Mouse (Mus musculus): ENCODE results near the gene Dusp10. TPM values are rescaled to one million over a fixed set of nuclear protein-coding genes. Genes with fewer than 3 reads are reported as not detected.

The Dusp10 gene
- total and polyA plus RNA-seq, 3 experiments = 5.0 to 14.1 (median 7.9) TPM

GRCm38 (mm10) chr1:184023971-184024370, 10.9 kb downstream of the Dusp10 start:
- WGBS = 63% methylated on average over 2 of the region's 2 CpGs

GRCm38 (mm10) chr1:184024631-184025030, 11.5 kb downstream of the Dusp10 start:
- no peak for DNase-seq
- Histone ChIP-seq H3K36me3 (ENCODE audit: control insufficient read depth, insufficient read depth, low read length) (no peaks in the 10 kb centered on the region), H3K9ac (ENCODE audit: low read depth, low read length) (no peak overlapping the region), H3K27ac (no peak overlapping the region), H3K4me1 (ENCODE audit: control insufficient read depth, insufficient read depth, low read length) (no peaks in the 10 kb centered on the region), H3K79me2 (replicated peaks; ENCODE audit: control insufficient read depth, insufficient read depth, low read length) (no peaks in the 10 kb centered on the region), H3K27me3 (ENCODE audit: control insufficient read depth, insufficient read depth, low read length) (no peaks in the 10 kb centered on the region), H3K4me3 (no peak overlapping the region)
- 97% methylated on average over 2 of the region's 2 CpGs for WGBS
- intact Hi-C loops (cut with DNase I) = no loop called here
- TF ChIP-seq CTCF (IDR thresholded peaks at IDR 0.05) (no peak), EP300 (IDR thresholded peaks at IDR 0.05; ENCODE audit: insufficient read depth, low read depth, low read length) (no peak), POLR2A (IDR thresholded peaks at IDR 0.05; ENCODE audit: insufficient read depth, low read depth, low read length) (no peak)

More at GRCm38 (mm10) chr1:184023971-184024370, 10.9 kb downstream of the Dusp10 start:
- Histone ChIP-seq H3K4me1 (ENCODE audit: control insufficient read depth, insufficient read depth, low read length) (no peaks in the 10 kb centered on the region), H3K4me3 (no peak overlapping the region), H3K27ac (no peak overlapping the region), H3K79me2 (replicated peaks; ENCODE audit: control insufficient read depth, insufficient read depth, low read length) (no peaks in the 10 kb centered on the region), H3K27me3 (ENCODE audit: control insufficient read depth, insufficient read depth, low read length) (no peaks in the 10 kb centered on the region), H3K36me3 (ENCODE audit: control insufficient read depth, insufficient read depth, low read length) (no peaks in the 10 kb centered on the region), H3K9ac (ENCODE audit: low read depth, low read length) (no peak overlapping the region)
- TF ChIP-seq EP300 (IDR thresholded peaks at IDR 0.05; ENCODE audit: insufficient read depth, low read depth, low read length) (no peak), POLR2A (IDR thresholded peaks at IDR 0.05; ENCODE audit: insufficient read depth, low read depth, low read length) (no peak), CTCF (IDR thresholded peaks at IDR 0.05) (no peak)
- intact Hi-C loops (cut with DNase I) = no loop called here
- DNase-seq = no peak

- intact Hi-C loops (cut with DNase I) = no loop called here
- 72% methylated on average over 5 of the region's 5 CpGs for WGBS
- Histone ChIP-seq H3K4me3 (no peak overlapping the region), H3K36me3 (ENCODE audit: control insufficient read depth, insufficient read depth, low read length) (no peaks in the 10 kb centered on the region), H3K79me2 (replicated peaks; ENCODE audit: control insufficient read depth, insufficient read depth, low read length) (no peaks in the 10 kb centered on the region), H3K4me1 (ENCODE audit: control insufficient read depth, insufficient read depth, low read length) (no peaks in the 10 kb centered on the region), H3K27me3 (ENCODE audit: control insufficient read depth, insufficient read depth, low read length) (no peaks in the 10 kb centered on the region), H3K9ac (ENCODE audit: low read depth, low read length) (no peak overlapping the region), H3K27ac (no peak overlapping the region)
- TF ChIP-seq POLR2A (IDR thresholded peaks at IDR 0.05; ENCODE audit: insufficient read depth, low read depth, low read length) (no peak), CTCF (IDR thresholded peaks at IDR 0.05) (no peak), EP300 (IDR thresholded peaks at IDR 0.05; ENCODE audit: insufficient read depth, low read depth, low read length) (no peak)
- DNase-seq = no peak
Measured at GRCm38 (mm10) chr1:184025079-184025478, 12.0 kb downstream of the Dusp10 start.

- Histone ChIP-seq H3K9ac (ENCODE audit: low read depth, low read length) (no peak overlapping the region), H3K36me3 (ENCODE audit: control insufficient read depth, insufficient read depth, low read length) (no peaks in the 10 kb centered on the region), H3K4me1 (ENCODE audit: control insufficient read depth, insufficient read depth, low read length) (no peaks in the 10 kb centered on the region), H3K79me2 (replicated peaks; ENCODE audit: control insufficient read depth, insufficient read depth, low read length) (no peaks in the 10 kb centered on the region), H3K27ac (no peak overlapping the region), H3K27me3 (ENCODE audit: control insufficient read depth, insufficient read depth, low read length) (no peaks in the 10 kb centered on the region), H3K4me3 (no peak overlapping the region)
- no peak for TF ChIP-seq EP300 (IDR thresholded peaks at IDR 0.05; ENCODE audit: insufficient read depth, low read depth, low read length)
- TF ChIP-seq POLR2A (IDR thresholded peaks at IDR 0.05; ENCODE audit: insufficient read depth, low read depth, low read length) = no peak
- TF ChIP-seq CTCF (IDR thresholded peaks at IDR 0.05) = no peak
- DNase-seq = no peak
- 76% methylated on average over 3 of the region's 3 CpGs for WGBS
- intact Hi-C loops (cut with DNase I) = no loop called here
Measured at GRCm38 (mm10) chr1:184027039-184027438, 13.9 kb downstream of the Dusp10 start.

- Histone ChIP-seq H3K4me1 (ENCODE audit: control insufficient read depth, insufficient read depth, low read length) (peaks cover 3% of the 10 kb centered on the region; the same call in 1 of the 2 replicates), H3K9ac (ENCODE audit: low read depth, low read length) (no peak overlapping the region), H3K27me3 (ENCODE audit: control insufficient read depth, insufficient read depth, low read length) (no peaks in the 10 kb centered on the region), H3K79me2 (replicated peaks; ENCODE audit: control insufficient read depth, insufficient read depth, low read length) (no peaks in the 10 kb centered on the region), H3K27ac (no peak overlapping the region), H3K4me3 (no peak overlapping the region), H3K36me3 (ENCODE audit: control insufficient read depth, insufficient read depth, low read length) (no peaks in the 10 kb centered on the region)
- intact Hi-C loops (cut with DNase I) = loop anchor here (5.0 to 10.0 kb wide), 2 partner anchors 207 to 705 kb away; partner anchors contain the start of gene Hlx
- no peak for DNase-seq
- TF ChIP-seq EP300 (IDR thresholded peaks at IDR 0.05; ENCODE audit: insufficient read depth, low read depth, low read length) = no peak
- no peak for TF ChIP-seq CTCF (IDR thresholded peaks at IDR 0.05)
- no peak for TF ChIP-seq POLR2A (IDR thresholded peaks at IDR 0.05; ENCODE audit: insufficient read depth, low read depth, low read length)
- 93% methylated on average over 8 of the region's 8 CpGs for WGBS
Measured at GRCm38 (mm10) chr1:184030070-184030802, 17.1 kb downstream of the Dusp10 start.
